Mouse (Mus musculus): ENCODE data around the gene Akip1. TPM values are rescaled to one million over a fixed set of nuclear protein-coding genes. Genes with fewer than 3 reads are reported as not detected.

Akip1 gene
- total RNA-seq (2021): 10 to 100 TPM; 16.4 to 19.3 TPM
- long read RNA-seq, experiment 1, transcript Akip1-201 (6 exons, 1,028 nt): major isoform, 20 of 22 reads
- long read RNA-seq, experiment 1, partial matches to known transcripts: 1 of 22 reads
- long read RNA-seq, experiment 1, other reads (novel, unspliced or antisense): 1 of 22 reads
- long read RNA-seq, experiment 2, transcript Akip1-201 (6 exons, 1,028 nt): major isoform, 11 of 15 reads
- long read RNA-seq, experiment 2, partial matches to known transcripts: 3 of 15 reads
- long read RNA-seq, experiment 2, other reads (novel, unspliced or antisense): 1 of 15 reads

- peak; percentile 96 for DNase-seq (ENCODE audit: low spot score)
Measured at GRCm38 (mm10) chr7:109703190-109704015, at the start of gene Akip1, which contains the start of gene St5. Gene Akip1, plus strand, starts transcription at chr7:109703690. Gene St5, minus strand, starts transcription at chr7:109703605.

GRCm38 (mm10) chr7:109654871-109655270 is 48.6 kb upstream of the Akip1 start:
- DNase-seq (ENCODE audit: low spot score): no peak

- no peak for DNase-seq (ENCODE audit: low spot score)
Measured at GRCm38 (mm10) chr7:109657884-109658283, 45.6 kb upstream of the Akip1 start.

- DNase-seq (ENCODE audit: low spot score): no peak
Measured at GRCm38 (mm10) chr7:109659278-109659677, 44.2 kb upstream of the Akip1 start.

GRCm38 (mm10) chr7:109662626-109663025 is 40.9 kb upstream of the Akip1 start:
- no peak for DNase-seq (ENCODE audit: low spot score)

GRCm38 (mm10) chr7:109666664-109667063 is 36.8 kb upstream of the Akip1 start:
- DNase-seq (ENCODE audit: low spot score): no peak

- DNase-seq (ENCODE audit: low spot score): no peak
Measured at GRCm38 (mm10) chr7:109669426-109670170, 33.9 kb upstream of the Akip1 start.

GRCm38 (mm10) chr7:109671581-109672471 is 31.7 kb upstream of the Akip1 start:
- DNase-seq (ENCODE audit: low spot score): peak; percentile 68

GRCm38 (mm10) chr7:109674944-109675628 is 28.4 kb upstream of the Akip1 start:
- DNase-seq (ENCODE audit: low spot score): no peak

GRCm38 (mm10) chr7:109680284-109680683 is 23.2 kb upstream of the Akip1 start:
- DNase-seq (ENCODE audit: low spot score): no peak

GRCm38 (mm10) chr7:109680879-109681278 is 22.6 kb upstream of the Akip1 start:
- no peak for DNase-seq (ENCODE audit: low spot score)

GRCm38 (mm10) chr7:109686585-109687128 is 16.8 kb upstream of the Akip1 start:
- no peak for DNase-seq (ENCODE audit: low spot score)

- no peak for DNase-seq (ENCODE audit: low spot score)
Measured at GRCm38 (mm10) chr7:109690101-109690500, 13.4 kb upstream of the Akip1 start.

GRCm38 (mm10) chr7:109690961-109691360 is 12.5 kb upstream of the Akip1 start:
- no peak for DNase-seq (ENCODE audit: low spot score)

GRCm38 (mm10) chr7:109694576-109695338 is 8.7 kb upstream of the Akip1 start:
- DNase-seq (ENCODE audit: low spot score): no peak

GRCm38 (mm10) chr7:109695339-109695726 is 8.2 kb upstream of the Akip1 start:
- no peak for DNase-seq (ENCODE audit: low spot score)

GRCm38 (mm10) chr7:109700213-109700612 is 3.3 kb upstream of the Akip1 start:
- no peak for DNase-seq (ENCODE audit: low spot score)

- no peak for DNase-seq (ENCODE audit: low spot score)
Measured at GRCm38 (mm10) chr7:109702721-109703120, 769 bp upstream of the Akip1 start.

- no peak for DNase-seq (ENCODE audit: low spot score)
Measured at GRCm38 (mm10) chr7:109704016-109704377, 507 bp downstream of the Akip1 start.

Data from gastrocnemius, adult 18-20 months (tissue).